Mouse (Mus musculus): ENCODE measurements around the gene Hectd2. TPM values are rescaled to one million over a fixed set of nuclear protein-coding genes. Genes with fewer than 3 reads are reported as not detected.

The Hectd2 gene
- polyA plus RNA-seq (2014; fragmentation: Nextera tagmentation; extraction: Ambion mirVana) = 17.7 TPM in 2 replicates

GRCm38 (mm10) chr19:36554046-36554784 is at the start of gene Hectd2:
Gene Hectd2 (plus strand): TSS chr19:36554639.
- WGBS = under 1% methylated on average over 59 of the region's 92 CpGs
- Histone ChIP-seq H3K4me3 (replicated peaks; ENCODE audit: low read length) (peak within 1 kb of the TSS; percentile 84), H3K4me2 (replicated peaks) (peak within 1 kb of the TSS; percentile 69), H3K4me1 (replicated peaks; ENCODE audit: control insufficient read depth, insufficient read depth, low read length) (peaks cover 14% of the 10 kb centered on the region; the same call in 1 of the 2 replicates), H3K9ac (peak within 1 kb of the TSS; percentile 86), H3K27me3 (ENCODE audit: control insufficient read depth, insufficient read depth, low read length) (peaks cover 6% of the 10 kb centered on the region), H3K27ac (peak within 1 kb of the TSS; percentile 92), H3K9me3 (ENCODE audit: control insufficient read depth, low read length) (no peaks in the 10 kb centered on the region), H3K36me3 (replicated peaks; ENCODE audit: control insufficient read depth, insufficient read depth) (no peaks in the 10 kb centered on the region)
- DNase-seq (ENCODE audit: low spot score) (peak; percentile 75), ATAC-seq (ENCODE audit: low FRiP score) (peak; percentile 91)

DNA sequence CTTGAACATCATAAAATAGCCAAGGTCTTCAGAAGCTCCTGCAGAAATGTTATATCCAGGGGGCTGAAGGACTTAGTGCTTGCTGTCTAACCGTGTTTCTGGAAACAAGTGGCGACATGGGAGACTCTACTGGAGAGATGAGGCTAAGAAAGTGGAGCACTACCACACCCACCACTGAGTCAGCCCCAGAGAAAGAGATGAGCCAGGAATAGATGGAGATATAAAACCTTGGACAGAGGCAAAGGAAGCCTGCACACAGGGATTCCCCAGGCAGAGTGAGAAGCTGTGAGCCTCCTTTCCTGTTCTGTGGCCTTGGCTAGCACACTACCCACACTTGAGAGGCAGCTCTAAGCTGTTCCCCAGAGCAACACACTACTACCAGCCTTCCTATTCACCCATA is 49.7 kb upstream of the Hectd2 start:
- Histone ChIP-seq H3K4me3 (replicated peaks; ENCODE audit: low read length) (no peak overlapping the region), H3K36me3 (replicated peaks; ENCODE audit: control insufficient read depth, insufficient read depth) (no peaks in the 10 kb centered on the region), H3K4me2 (replicated peaks) (no peak overlapping the region), H3K9ac (no peak overlapping the region), H3K27ac (no peak overlapping the region), H3K9me3 (ENCODE audit: control insufficient read depth, low read length) (0 out of 2 replicates have a peak, but pooled peaks cover 3% of the 10 kb centered on the region), H3K27me3 (ENCODE audit: control insufficient read depth, insufficient read depth, low read length) (no peaks in the 10 kb centered on the region), H3K4me1 (replicated peaks; ENCODE audit: control insufficient read depth, insufficient read depth, low read length) (no peaks in the 10 kb centered on the region)
- 87% methylated on average over 2 of the region's 2 CpGs for WGBS
- ATAC-seq (ENCODE audit: low FRiP score) (no peak), DNase-seq (ENCODE audit: low spot score) (no peak)

GRCm38 (mm10) chr19:36511305-36511704 is 43.1 kb upstream of the Hectd2 start:
- H3K27ac ChIP-seq = no peak overlapping the region
- ATAC-seq (ENCODE audit: low FRiP score) (no peak), DNase-seq (ENCODE audit: low spot score) (no peak)
- H3K36me3 ChIP-seq (replicated peaks; ENCODE audit: control insufficient read depth, insufficient read depth) = no peaks in the 10 kb centered on the region
- WGBS = 93% methylated on average over 1 of the region's 1 CpGs
- no peaks in the 10 kb centered on the region for H3K4me1 ChIP-seq (replicated peaks; ENCODE audit: control insufficient read depth, insufficient read depth, low read length)
- H3K9ac ChIP-seq = no peak overlapping the region
- no peaks in the 10 kb centered on the region for H3K27me3 ChIP-seq (ENCODE audit: control insufficient read depth, insufficient read depth, low read length)
- no peak overlapping the region for H3K4me3 ChIP-seq (replicated peaks; ENCODE audit: low read length)
- H3K4me2 ChIP-seq (replicated peaks) = no peak overlapping the region
- H3K9me3 ChIP-seq (ENCODE audit: control insufficient read depth, low read length) = no peaks in the 10 kb centered on the region

GRCm38 (mm10) chr19:36518461-36518860 is 36.0 kb upstream of the Hectd2 start:
- Histone ChIP-seq H3K4me2 (replicated peaks) (no peak overlapping the region), H3K9ac (no peak overlapping the region), H3K36me3 (replicated peaks; ENCODE audit: control insufficient read depth, insufficient read depth) (no peaks in the 10 kb centered on the region), H3K9me3 (ENCODE audit: control insufficient read depth, low read length) (no peaks in the 10 kb centered on the region), H3K4me3 (replicated peaks; ENCODE audit: low read length) (no peak overlapping the region), H3K27ac (no peak overlapping the region), H3K27me3 (ENCODE audit: control insufficient read depth, insufficient read depth, low read length) (no peaks in the 10 kb centered on the region), H3K4me1 (replicated peaks; ENCODE audit: control insufficient read depth, insufficient read depth, low read length) (peaks cover 6% of the 10 kb centered on the region; the same call in 1 of the 2 replicates)
- 48% methylated on average over 2 of the region's 2 CpGs for WGBS
- DNase-seq (ENCODE audit: low spot score) (no peak), ATAC-seq (ENCODE audit: low FRiP score) (no peak)

GRCm38 (mm10) chr19:36521568-36521967 is 32.9 kb upstream of the Hectd2 start:
- Histone ChIP-seq H3K4me3 (replicated peaks; ENCODE audit: low read length) (no peak overlapping the region), H3K4me2 (replicated peaks) (no peak overlapping the region), H3K36me3 (replicated peaks; ENCODE audit: control insufficient read depth, insufficient read depth) (no peaks in the 10 kb centered on the region), H3K27ac (no peak overlapping the region), H3K9me3 (ENCODE audit: control insufficient read depth, low read length) (no peaks in the 10 kb centered on the region), H3K4me1 (replicated peaks; ENCODE audit: control insufficient read depth, insufficient read depth, low read length) (peaks cover 6% of the 10 kb centered on the region; the same call in 1 of the 2 replicates), H3K27me3 (ENCODE audit: control insufficient read depth, insufficient read depth, low read length) (no peaks in the 10 kb centered on the region), H3K9ac (no peak overlapping the region)
- 97% methylated on average over 2 of the region's 2 CpGs for WGBS
- ATAC-seq (ENCODE audit: low FRiP score) = no peak
- no peak for DNase-seq (ENCODE audit: low spot score)

DNA sequence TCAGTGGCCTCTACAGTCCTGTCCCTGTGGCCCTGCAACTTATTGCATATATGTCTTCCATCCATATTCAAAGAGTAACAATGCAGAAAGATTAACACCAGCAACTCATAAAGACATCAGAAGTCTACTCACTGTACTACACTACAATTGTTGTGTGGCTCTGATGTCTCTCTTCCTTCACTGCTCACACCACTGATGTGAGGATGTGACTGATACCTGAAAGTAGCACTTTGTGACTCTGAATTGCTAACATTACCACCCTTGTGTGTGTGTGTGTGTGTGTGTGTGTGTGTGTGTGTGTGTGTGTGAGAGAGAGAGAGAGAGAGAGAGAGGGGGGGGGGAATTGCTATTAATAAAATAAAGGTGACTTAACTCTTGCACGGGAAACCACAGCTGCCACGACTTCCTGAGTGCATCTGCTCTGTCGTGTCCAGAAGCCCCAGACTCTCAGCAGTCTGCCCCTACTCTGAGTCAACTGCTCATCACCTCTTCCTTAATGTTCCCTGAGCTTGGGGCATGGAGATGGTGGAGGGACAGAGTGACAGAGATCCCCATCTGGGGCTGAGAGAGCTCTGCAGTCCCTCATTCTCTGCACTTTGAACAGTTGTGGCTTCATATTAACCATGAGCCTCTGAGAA is 31.8 kb upstream of the Hectd2 start:
- Histone ChIP-seq H3K4me2 (replicated peaks) (no peak overlapping the region), H3K4me1 (replicated peaks; ENCODE audit: control insufficient read depth, insufficient read depth, low read length) (peaks cover 6% of the 10 kb centered on the region; the same call in 1 of the 2 replicates), H3K9ac (no peak overlapping the region), H3K9me3 (ENCODE audit: control insufficient read depth, low read length) (no peaks in the 10 kb centered on the region), H3K36me3 (replicated peaks; ENCODE audit: control insufficient read depth, insufficient read depth) (no peaks in the 10 kb centered on the region), H3K27ac (no peak overlapping the region), H3K4me3 (replicated peaks; ENCODE audit: low read length) (no peak overlapping the region), H3K27me3 (ENCODE audit: control insufficient read depth, insufficient read depth, low read length) (no peaks in the 10 kb centered on the region)
- no peak for ATAC-seq (ENCODE audit: low FRiP score)
- no peak for DNase-seq (ENCODE audit: low spot score)
- 87% methylated on average over 3 of the region's 3 CpGs for WGBS

DNA sequence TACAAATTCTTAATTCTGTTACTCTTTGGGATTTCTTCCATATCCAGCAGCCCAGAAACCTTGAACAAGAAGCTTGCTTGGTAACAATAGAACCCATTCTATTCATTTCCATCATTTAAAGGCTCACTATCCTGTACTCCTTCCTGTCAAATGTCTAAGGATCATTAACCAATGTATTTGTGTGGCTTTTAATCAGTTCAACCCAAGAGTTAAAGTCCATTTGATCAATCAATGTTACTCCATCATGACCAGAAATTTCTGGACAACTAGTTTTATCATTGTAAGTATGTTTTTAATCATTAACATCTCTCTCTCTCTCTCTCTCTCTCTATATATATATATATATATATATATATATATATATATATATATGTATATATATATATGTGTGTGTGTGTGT is 29.4 kb upstream of the Hectd2 start:
- no peak for DNase-seq (ENCODE audit: low spot score)

GRCm38 (mm10) chr19:36533082-36533481 is 21.4 kb upstream of the Hectd2 start:
- Histone ChIP-seq H3K4me3 (replicated peaks; ENCODE audit: low read length) (no peak overlapping the region), H3K4me2 (replicated peaks) (no peak overlapping the region), H3K9ac (no peak overlapping the region), H3K27ac (peak overlapping the region; percentile 80; the same call in 1 of the 2 replicates), H3K4me1 (replicated peaks; ENCODE audit: control insufficient read depth, insufficient read depth, low read length) (peaks cover 16% of the 10 kb centered on the region), H3K9me3 (ENCODE audit: control insufficient read depth, low read length) (no peaks in the 10 kb centered on the region), H3K27me3 (ENCODE audit: control insufficient read depth, insufficient read depth, low read length) (no peaks in the 10 kb centered on the region), H3K36me3 (replicated peaks; ENCODE audit: control insufficient read depth, insufficient read depth) (no peaks in the 10 kb centered on the region)
- no peak for DNase-seq (ENCODE audit: low spot score)
- WGBS = 52% methylated on average over 5 of the region's 5 CpGs
- ATAC-seq (ENCODE audit: low FRiP score) = no peak

More for the DNA sequence above, 29.4 kb upstream of the Hectd2 start:
- Histone ChIP-seq H3K9me3 (ENCODE audit: control insufficient read depth, low read length) (no peaks in the 10 kb centered on the region), H3K36me3 (replicated peaks; ENCODE audit: control insufficient read depth, insufficient read depth) (no peaks in the 10 kb centered on the region), H3K27ac (no peak overlapping the region), H3K4me3 (replicated peaks; ENCODE audit: low read length) (no peak overlapping the region), H3K27me3 (ENCODE audit: control insufficient read depth, insufficient read depth, low read length) (no peaks in the 10 kb centered on the region), H3K4me1 (replicated peaks; ENCODE audit: control insufficient read depth, insufficient read depth, low read length) (no peaks in the 10 kb centered on the region), H3K4me2 (replicated peaks) (no peak overlapping the region), H3K9ac (no peak overlapping the region)
- ATAC-seq (ENCODE audit: low FRiP score) = no peak

DNA sequence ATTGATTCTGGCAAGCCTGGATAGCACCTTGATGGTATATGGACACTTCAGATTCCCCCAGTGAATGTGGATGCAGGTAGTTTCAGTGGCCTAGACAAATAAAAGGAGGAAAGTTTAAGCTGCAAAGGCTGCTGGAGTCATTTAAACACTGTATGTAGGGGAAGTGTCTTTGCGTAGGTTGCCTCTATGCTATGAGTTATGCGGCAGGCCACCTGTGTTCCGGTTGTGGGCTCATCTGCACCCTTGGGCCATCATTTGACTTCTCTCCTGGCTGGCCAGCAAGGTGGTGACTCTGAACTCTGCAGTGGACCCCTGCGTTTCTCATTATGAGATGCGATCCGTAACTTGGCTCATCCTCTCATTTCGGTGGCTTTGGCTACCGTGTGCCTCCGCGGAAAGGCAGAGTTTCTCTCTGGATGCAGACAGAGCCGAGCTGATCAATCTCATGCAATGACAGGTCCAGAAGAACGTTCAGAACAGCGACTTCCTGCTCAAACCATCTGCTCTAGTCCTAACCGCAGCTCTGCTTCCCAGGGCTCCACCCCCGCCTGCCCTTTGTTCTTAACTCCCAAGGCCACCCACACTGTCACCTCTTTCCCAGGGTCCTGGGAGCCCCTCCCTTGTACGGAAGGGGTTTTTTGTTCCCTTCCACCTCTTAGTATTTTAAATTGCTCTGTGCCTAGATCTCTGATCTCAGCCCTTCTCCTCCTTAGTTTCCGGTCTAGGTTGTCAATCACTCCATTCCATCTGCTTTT is 20.3 kb upstream of the Hectd2 start:
- Histone ChIP-seq H3K36me3 (replicated peaks; ENCODE audit: control insufficient read depth, insufficient read depth) (no peaks in the 10 kb centered on the region), H3K4me2 (replicated peaks) (peak overlapping the region; percentile 37), H3K27ac (peak overlapping the region; percentile 80), H3K9ac (no peak overlapping the region), H3K4me3 (replicated peaks; ENCODE audit: low read length) (no peak overlapping the region), H3K4me1 (replicated peaks; ENCODE audit: control insufficient read depth, insufficient read depth, low read length) (peaks cover 16% of the 10 kb centered on the region), H3K27me3 (ENCODE audit: control insufficient read depth, insufficient read depth, low read length) (no peaks in the 10 kb centered on the region), H3K9me3 (ENCODE audit: control insufficient read depth, low read length) (no peaks in the 10 kb centered on the region)
- DNase-seq (ENCODE audit: low spot score) (no peak), ATAC-seq (ENCODE audit: low FRiP score) (peak; percentile 75)
- WGBS = 24% methylated on average over 17 of the region's 17 CpGs
